Mouse (Mus musculus) lung, postnatal 0 days (tissue): Measurements from ENCODE around the gene Spocd1.

ENCODE experiments used
- CTCF ChIP-seq: IDR thresholded peaks from 2 replicates; pipeline ENCODE4 v1.5.1; 2016; ENCODE audit warnings: antibody characterized with exemption, mild to moderate bottlenecking
- EP300 ChIP-seq: IDR thresholded peaks from 2 replicates; pipeline ENCODE4 v1.6.1; 2016; ENCODE audit warnings: antibody characterized with exemption, mild to moderate bottlenecking, control low read depth

DNA sequence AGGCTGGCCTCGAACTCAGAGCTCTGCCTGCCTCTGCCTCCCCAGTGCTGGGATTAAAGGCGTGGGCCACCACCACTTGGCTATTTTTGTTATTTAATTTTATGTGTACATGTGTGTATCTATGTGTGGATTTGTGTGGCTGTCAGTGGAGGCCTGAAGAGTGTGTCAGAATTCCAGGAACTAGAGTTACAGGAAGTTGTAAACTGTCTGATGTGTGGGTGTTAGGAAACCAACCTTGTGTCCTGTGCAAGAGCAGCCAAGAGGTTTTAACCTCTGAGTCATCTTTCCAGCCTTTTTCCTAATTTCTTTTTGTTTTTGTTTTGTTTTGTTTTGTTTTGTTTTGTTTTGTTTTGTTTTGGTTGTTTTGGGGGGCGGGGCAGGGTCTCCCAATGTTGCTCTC lies 34.2 kb upstream of the Spocd1 start:
- TF ChIP-seq CTCF (no peak), EP300 (no peak)
